Mouse (Mus musculus): Measurements from ENCODE around the gene Serpine1. TPM values are rescaled to one million over a fixed set of nuclear protein-coding genes. Genes with fewer than 3 reads are reported as not detected.

Gene Serpine1
- polyA plus RNA-seq, 1 experiment from 2014 or later: not detected

- Histone ChIP-seq H3K36me3 (ENCODE audit: control insufficient read depth, insufficient read depth, low read length) (no peaks in the 10 kb centered on the region), H3K4me3 (ENCODE audit: low read depth, low read length) (no peak overlapping the region), H3K4me2 (ENCODE audit: low read depth) (no peak overlapping the region), H3K9ac (ENCODE audit: low read length) (no peak overlapping the region), H3K4me1 (ENCODE audit: control insufficient read depth, insufficient read depth, low read length) (0 out of 2 replicates have a peak, but pooled peaks cover 3% of the 10 kb centered on the region), H3K27me3 (ENCODE audit: control insufficient read depth, insufficient read depth, low read length) (no peaks in the 10 kb centered on the region), H3K27ac (ENCODE audit: low read depth, low read length) (no peak overlapping the region), H3K9me3 (ENCODE audit: control insufficient read depth, low read length) (no peaks in the 10 kb centered on the region)
- WGBS: 78% methylated on average over 28 of the region's 28 CpGs
- ATAC-seq (ENCODE audit: insufficient read depth, low FRiP score, low TSS enrichment) (no peak), DNase-seq (ENCODE audit: low spot score) (no peak)
Measured at GRCm38 (mm10) chr5:137102575-137103522, 30.8 kb upstream of the Serpine1 start.

- H3K9ac ChIP-seq (ENCODE audit: low read length): no peak overlapping the region
- DNase-seq (ENCODE audit: low spot score): no peak
Measured at GRCm38 (mm10) chr5:137102078-137102477, 30.0 kb upstream of the Serpine1 start.

GRCm38 (mm10) chr5:137100660-137101059 lies 28.6 kb upstream of the Serpine1 start:
- Histone ChIP-seq H3K9me3 (ENCODE audit: control insufficient read depth, low read length) (no peaks in the 10 kb centered on the region), H3K27me3 (ENCODE audit: control insufficient read depth, insufficient read depth, low read length) (no peaks in the 10 kb centered on the region), H3K9ac (ENCODE audit: low read length) (no peak overlapping the region), H3K36me3 (ENCODE audit: control insufficient read depth, insufficient read depth, low read length) (no peaks in the 10 kb centered on the region), H3K4me1 (ENCODE audit: control insufficient read depth, insufficient read depth, low read length) (0 out of 2 replicates have a peak, but pooled peaks cover 3% of the 10 kb centered on the region), H3K4me3 (ENCODE audit: low read depth, low read length) (no peak overlapping the region), H3K4me2 (ENCODE audit: low read depth) (no peak overlapping the region), H3K27ac (ENCODE audit: low read depth, low read length) (no peak overlapping the region)
- DNase-seq (ENCODE audit: low spot score): no peak
- 58% methylated on average over 4 of the region's 4 CpGs for WGBS
- ATAC-seq (ENCODE audit: insufficient read depth, low FRiP score, low TSS enrichment): no peak

More at GRCm38 (mm10) chr5:137102078-137102477, 30.0 kb upstream of the Serpine1 start:
- Histone ChIP-seq H3K4me2 (ENCODE audit: low read depth) (no peak overlapping the region), H3K27ac (ENCODE audit: low read depth, low read length) (no peak overlapping the region), H3K36me3 (ENCODE audit: control insufficient read depth, insufficient read depth, low read length) (no peaks in the 10 kb centered on the region), H3K4me3 (ENCODE audit: low read depth, low read length) (no peak overlapping the region), H3K27me3 (ENCODE audit: control insufficient read depth, insufficient read depth, low read length) (no peaks in the 10 kb centered on the region), H3K4me1 (ENCODE audit: control insufficient read depth, insufficient read depth, low read length) (0 out of 2 replicates have a peak, but pooled peaks cover 3% of the 10 kb centered on the region), H3K9me3 (ENCODE audit: control insufficient read depth, low read length) (no peaks in the 10 kb centered on the region)
- 80% methylated on average over 10 of the region's 10 CpGs for WGBS
- ATAC-seq (ENCODE audit: insufficient read depth, low FRiP score, low TSS enrichment): no peak

- no peak overlapping the region for H3K9ac ChIP-seq (ENCODE audit: low read length)
- H3K4me1 ChIP-seq (ENCODE audit: control insufficient read depth, insufficient read depth, low read length): 0 out of 2 replicates have a peak, but pooled peaks cover 3% of the 10 kb centered on the region
- no peak overlapping the region for H3K4me2 ChIP-seq (ENCODE audit: low read depth)
- no peak for ATAC-seq (ENCODE audit: insufficient read depth, low FRiP score, low TSS enrichment)
- WGBS: 75% methylated on average over 11 of the region's 11 CpGs
- no peaks in the 10 kb centered on the region for H3K36me3 ChIP-seq (ENCODE audit: control insufficient read depth, insufficient read depth, low read length)
- H3K27me3 ChIP-seq (ENCODE audit: control insufficient read depth, insufficient read depth, low read length): no peaks in the 10 kb centered on the region
- no peak overlapping the region for H3K27ac ChIP-seq (ENCODE audit: low read depth, low read length)
- no peaks in the 10 kb centered on the region for H3K9me3 ChIP-seq (ENCODE audit: control insufficient read depth, low read length)
- H3K4me3 ChIP-seq (ENCODE audit: low read depth, low read length): no peak overlapping the region
- DNase-seq (ENCODE audit: low spot score): no peak
Measured at GRCm38 (mm10) chr5:137098418-137098817, 26.4 kb upstream of the Serpine1 start.

- H3K9me3 ChIP-seq (ENCODE audit: control insufficient read depth, low read length): no peaks in the 10 kb centered on the region
- no peaks in the 10 kb centered on the region for H3K4me1 ChIP-seq (ENCODE audit: control insufficient read depth, insufficient read depth, low read length)
- no peaks in the 10 kb centered on the region for H3K36me3 ChIP-seq (ENCODE audit: control insufficient read depth, insufficient read depth, low read length)
- H3K4me3 ChIP-seq (ENCODE audit: low read depth, low read length): no peak overlapping the region
- ATAC-seq (ENCODE audit: insufficient read depth, low FRiP score, low TSS enrichment): no peak
- H3K27me3 ChIP-seq (ENCODE audit: control insufficient read depth, insufficient read depth, low read length): no peaks in the 10 kb centered on the region
- no peak overlapping the region for H3K27ac ChIP-seq (ENCODE audit: low read depth, low read length)
- WGBS: 97% methylated on average over 1 of the region's 1 CpGs
- no peak overlapping the region for H3K9ac ChIP-seq (ENCODE audit: low read length)
- H3K4me2 ChIP-seq (ENCODE audit: low read depth): no peak overlapping the region
- no peak for DNase-seq (ENCODE audit: low spot score)
Measured at GRCm38 (mm10) chr5:137096037-137096436, 24.0 kb upstream of the Serpine1 start.

- ATAC-seq (ENCODE audit: insufficient read depth, low FRiP score, low TSS enrichment): no peak
- Histone ChIP-seq H3K4me1 (ENCODE audit: control insufficient read depth, insufficient read depth, low read length) (no peaks in the 10 kb centered on the region), H3K9me3 (ENCODE audit: control insufficient read depth, low read length) (no peaks in the 10 kb centered on the region), H3K36me3 (ENCODE audit: control insufficient read depth, insufficient read depth, low read length) (no peaks in the 10 kb centered on the region), H3K27ac (ENCODE audit: low read depth, low read length) (no peak overlapping the region), H3K9ac (ENCODE audit: low read length) (no peak overlapping the region), H3K4me3 (ENCODE audit: low read depth, low read length) (no peak overlapping the region), H3K4me2 (ENCODE audit: low read depth) (no peak overlapping the region), H3K27me3 (ENCODE audit: control insufficient read depth, insufficient read depth, low read length) (no peaks in the 10 kb centered on the region)
- no peak for DNase-seq (ENCODE audit: low spot score)
- WGBS: 84% methylated on average over 10 of the region's 10 CpGs
Measured at GRCm38 (mm10) chr5:137095135-137095534, 23.1 kb upstream of the Serpine1 start.

- Histone ChIP-seq H3K36me3 (ENCODE audit: control insufficient read depth, insufficient read depth, low read length) (no peaks in the 10 kb centered on the region), H3K4me3 (ENCODE audit: low read depth, low read length) (no peak overlapping the region), H3K4me1 (ENCODE audit: control insufficient read depth, insufficient read depth, low read length) (no peaks in the 10 kb centered on the region), H3K27ac (ENCODE audit: low read depth, low read length) (no peak overlapping the region), H3K9me3 (ENCODE audit: control insufficient read depth, low read length) (no peaks in the 10 kb centered on the region), H3K9ac (ENCODE audit: low read length) (no peak overlapping the region), H3K4me2 (ENCODE audit: low read depth) (no peak overlapping the region), H3K27me3 (ENCODE audit: control insufficient read depth, insufficient read depth, low read length) (no peaks in the 10 kb centered on the region)
- DNase-seq (ENCODE audit: low spot score): no peak
- ATAC-seq (ENCODE audit: insufficient read depth, low FRiP score, low TSS enrichment): no peak
- WGBS: 81% methylated on average over 9 of the region's 9 CpGs
Measured at GRCm38 (mm10) chr5:137093720-137094119, 21.7 kb upstream of the Serpine1 start.

- DNase-seq (ENCODE audit: low spot score) (no peak), ATAC-seq (ENCODE audit: insufficient read depth, low FRiP score, low TSS enrichment) (no peak)
- H3K4me1 ChIP-seq (ENCODE audit: control insufficient read depth, insufficient read depth, low read length): no peaks in the 10 kb centered on the region
- WGBS: 62% methylated on average over 6 of the region's 6 CpGs
- no peak overlapping the region for H3K4me3 ChIP-seq (ENCODE audit: low read depth, low read length)
- no peak overlapping the region for H3K9ac ChIP-seq (ENCODE audit: low read length)
- no peaks in the 10 kb centered on the region for H3K36me3 ChIP-seq (ENCODE audit: control insufficient read depth, insufficient read depth, low read length)
- H3K27me3 ChIP-seq (ENCODE audit: control insufficient read depth, insufficient read depth, low read length): no peaks in the 10 kb centered on the region
- no peaks in the 10 kb centered on the region for H3K9me3 ChIP-seq (ENCODE audit: control insufficient read depth, low read length)
- no peak overlapping the region for H3K4me2 ChIP-seq (ENCODE audit: low read depth)
- H3K27ac ChIP-seq (ENCODE audit: low read depth, low read length): no peak overlapping the region
Measured at GRCm38 (mm10) chr5:137091560-137091959, 19.5 kb upstream of the Serpine1 start.

GRCm38 (mm10) chr5:137090870-137091269 lies 18.8 kb upstream of the Serpine1 start:
- Histone ChIP-seq H3K4me1 (ENCODE audit: control insufficient read depth, insufficient read depth, low read length) (no peaks in the 10 kb centered on the region), H3K4me2 (ENCODE audit: low read depth) (no peak overlapping the region), H3K9ac (ENCODE audit: low read length) (no peak overlapping the region), H3K27ac (ENCODE audit: low read depth, low read length) (no peak overlapping the region), H3K9me3 (ENCODE audit: control insufficient read depth, low read length) (no peaks in the 10 kb centered on the region), H3K36me3 (ENCODE audit: control insufficient read depth, insufficient read depth, low read length) (no peaks in the 10 kb centered on the region), H3K4me3 (ENCODE audit: low read depth, low read length) (no peak overlapping the region), H3K27me3 (ENCODE audit: control insufficient read depth, insufficient read depth, low read length) (no peaks in the 10 kb centered on the region)
- 82% methylated on average over 10 of the region's 10 CpGs for WGBS
- DNase-seq (ENCODE audit: low spot score): no peak
- ATAC-seq (ENCODE audit: insufficient read depth, low FRiP score, low TSS enrichment): no peak

All from neural tube, embryonic 11.5 days (tissue).